Mouse (Mus musculus): ENCODE results near the gene Usp36.

Usp36 gene

DNA sequence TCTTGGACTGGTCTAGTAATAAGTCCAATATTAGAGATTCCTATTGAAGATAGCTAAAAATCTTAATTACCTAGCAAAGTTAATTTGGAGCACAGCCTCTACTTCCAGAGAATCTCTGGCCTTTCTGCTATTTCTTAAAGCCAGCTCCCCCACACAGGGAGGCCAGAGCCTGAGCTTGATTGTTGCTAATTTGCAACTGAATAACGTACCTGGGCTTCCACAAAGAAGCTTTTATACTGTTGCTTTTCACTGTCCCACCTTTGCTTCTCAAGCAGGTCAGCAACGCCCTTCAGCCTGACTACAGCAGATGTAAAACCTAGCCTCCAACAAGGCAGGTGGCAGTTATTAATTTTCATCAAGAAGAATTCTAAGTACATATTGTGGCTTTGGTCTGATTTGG is 17.9 kb upstream of the Usp36 start:
- in situ Hi-C loops (cut with MboI, MseI) = loop anchor here in 1 of 2 experiments (25.0 kb wide), 1 partner anchor 429 kb away; no protein-coding TSS in a partner anchor

DNA sequence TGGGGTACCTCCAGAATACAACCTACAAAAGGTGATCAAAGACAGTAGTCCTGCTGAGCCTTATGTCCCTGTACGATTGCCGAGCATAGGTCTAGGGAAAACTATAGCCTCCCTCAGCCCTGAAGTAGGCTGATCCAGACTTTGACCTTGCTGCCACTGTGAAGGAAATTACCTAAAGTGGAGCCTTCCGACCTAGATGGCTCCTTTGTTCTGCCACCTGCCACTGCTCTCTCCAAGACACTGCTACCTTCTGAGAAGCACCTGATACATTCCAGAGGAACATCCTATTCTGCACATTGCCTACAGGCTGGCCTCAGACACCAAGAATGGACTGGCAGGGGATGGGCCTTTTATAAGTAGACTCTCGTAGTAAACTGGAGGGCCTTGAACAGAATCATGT is 13.9 kb upstream of the Usp36 start:
- in situ Hi-C loops (cut with MboI, MseI) = loop anchor here in 1 of 2 experiments (25.0 kb wide), 1 partner anchor 433 kb away; no protein-coding TSS in a partner anchor

DNA sequence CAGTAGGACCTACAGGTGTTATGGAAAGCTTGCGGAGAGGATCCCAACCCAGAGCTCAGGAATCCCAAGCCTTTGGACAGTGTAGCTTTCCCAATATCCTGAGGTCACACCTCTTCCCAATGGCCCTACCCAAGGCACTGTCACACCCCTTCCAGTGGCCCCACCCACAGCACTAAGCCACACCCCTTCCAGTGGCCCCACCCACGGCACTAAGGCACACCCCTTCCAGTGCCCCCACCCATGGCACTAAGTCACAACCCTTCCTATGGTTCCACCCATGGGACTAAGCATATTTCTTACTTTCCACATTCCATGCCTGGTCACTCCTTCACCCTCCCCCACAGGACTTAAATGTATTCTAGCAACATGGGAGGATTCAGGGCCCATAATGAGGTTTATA is 8.8 kb upstream of the Usp36 start:
- in situ Hi-C loops (cut with MboI, MseI) = no loop called here

DNA sequence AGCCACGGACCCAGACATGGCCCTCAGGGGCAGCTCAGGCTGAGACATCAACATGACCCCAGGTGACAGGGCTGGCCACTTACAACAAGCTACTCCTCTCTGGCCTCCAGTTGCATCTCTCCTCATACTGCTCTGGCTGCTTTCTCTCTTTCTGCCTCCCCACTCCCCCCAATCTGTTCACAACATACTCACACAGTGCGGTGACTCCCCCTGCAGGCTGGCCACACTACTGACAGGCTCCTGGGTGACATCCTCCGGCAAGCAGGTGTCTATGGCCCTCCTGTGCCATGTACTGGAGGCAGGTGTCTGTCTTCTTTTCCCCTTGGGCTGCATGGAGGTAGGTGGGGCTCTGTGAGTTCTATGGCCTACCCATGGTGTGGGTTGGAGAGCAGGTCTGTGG is 7.9 kb upstream of the Usp36 start:
- in situ Hi-C loops (cut with MboI, MseI) = no loop called here

DNA sequence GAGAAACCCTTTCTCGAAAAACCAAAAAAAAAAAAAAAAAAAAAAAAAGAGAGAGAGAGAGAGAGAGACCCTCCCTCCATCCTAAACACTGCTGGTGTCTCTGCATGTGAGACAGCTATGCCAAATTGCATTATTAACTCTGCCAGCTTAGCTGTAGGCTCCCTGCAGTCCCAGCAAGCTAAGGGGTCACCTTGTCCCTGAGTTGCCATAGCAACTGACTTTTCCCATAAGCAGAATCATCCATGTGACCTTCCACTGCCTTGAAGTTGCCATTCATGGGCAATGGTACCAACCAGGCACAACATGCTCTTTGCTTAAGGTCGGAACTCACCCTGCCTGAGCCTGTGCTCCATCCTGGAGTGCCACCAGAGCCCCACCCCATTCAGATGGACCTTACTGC is 5.0 kb upstream of the Usp36 start:
- in situ Hi-C loops (cut with MboI, MseI) = no loop called here

DNA sequence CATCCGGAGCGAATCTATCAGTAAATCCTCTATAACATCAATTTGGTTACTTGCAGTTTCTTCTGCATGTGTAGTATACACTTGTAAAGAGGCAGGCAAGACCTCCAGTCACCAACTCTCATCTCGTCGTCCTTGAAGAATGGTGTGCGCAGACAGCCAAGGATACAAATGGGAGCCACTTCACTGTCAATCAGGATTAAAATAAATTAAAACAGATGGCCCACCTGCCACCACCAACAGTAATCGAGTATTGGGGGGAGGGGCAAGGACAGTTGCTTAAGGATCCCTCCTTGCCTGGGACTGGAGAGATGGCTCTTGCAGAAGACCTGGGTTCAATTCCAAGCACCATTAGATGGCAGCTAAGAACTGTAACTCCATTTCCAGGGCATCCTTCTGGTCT is 2.6 kb upstream of the Usp36 start:
- in situ Hi-C loops (cut with MboI, MseI) = no loop called here

DNA sequence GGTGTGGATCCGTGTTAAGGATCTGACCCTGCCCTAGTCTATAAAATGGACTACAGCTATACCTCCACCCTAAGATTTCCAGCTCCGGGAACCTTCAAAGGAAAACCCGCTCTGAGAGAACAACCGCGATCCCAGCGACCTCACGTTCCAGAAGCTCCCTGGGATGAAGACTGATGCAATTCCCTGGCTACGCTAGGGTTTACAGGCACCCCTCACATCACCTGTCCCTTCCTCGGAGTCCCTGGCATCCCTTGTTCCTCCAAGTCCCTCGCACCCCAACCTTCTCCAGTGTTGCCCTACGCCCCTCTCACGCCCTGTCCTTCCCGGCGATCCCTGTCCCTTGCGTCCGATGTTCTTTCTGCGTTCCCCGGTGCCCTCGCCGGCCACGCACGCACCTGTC is 482 bp downstream of the Usp36 start:
- in situ Hi-C loops (cut with MboI, MseI) = no loop called here

DNA sequence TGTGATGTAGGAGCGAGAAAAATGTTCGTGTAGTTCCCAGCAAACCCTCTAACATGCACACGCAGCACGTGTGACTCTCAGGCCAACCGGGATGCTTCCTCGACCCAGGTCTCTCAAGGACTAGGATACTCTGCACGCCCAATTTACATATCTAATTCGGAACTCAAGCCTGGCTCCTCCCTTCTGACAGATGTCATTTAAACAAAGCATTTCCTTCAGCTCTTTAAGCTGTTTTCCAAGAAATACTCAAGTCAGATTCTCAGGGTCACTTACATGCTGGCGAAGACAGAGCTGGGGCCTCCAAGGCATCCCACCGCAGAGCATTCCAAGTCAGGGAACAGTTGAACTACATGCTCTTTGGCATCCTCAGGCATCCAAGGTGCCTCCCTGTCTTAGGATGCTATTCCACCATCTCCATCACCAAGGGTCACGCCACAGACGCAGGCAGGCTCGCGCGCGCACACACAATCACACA is 970 bp downstream of the Usp36 start:
- in situ Hi-C loops (cut with MboI, MseI) = no loop called here

DNA sequence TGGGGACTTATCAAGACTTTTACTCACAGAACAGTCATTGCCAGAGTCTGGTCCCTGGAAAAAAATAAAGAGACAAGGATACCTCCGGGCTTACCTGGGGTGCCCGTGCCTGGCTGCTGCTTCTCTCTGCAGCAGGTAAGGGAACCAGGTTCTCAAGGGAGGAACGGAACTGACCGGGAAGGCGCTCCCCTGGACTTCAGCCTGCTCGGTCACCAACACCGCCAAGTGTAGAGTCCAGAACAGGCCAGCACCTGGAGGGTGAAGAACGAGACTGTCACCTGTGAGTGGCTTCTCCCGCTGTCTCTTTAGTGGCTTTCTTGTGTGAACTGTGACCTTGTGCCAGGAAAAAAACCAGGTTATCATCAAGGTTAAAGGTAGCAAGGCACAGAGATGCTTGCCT is 2.5 kb downstream of the Usp36 start:
- in situ Hi-C loops (cut with MboI, MseI) = no loop called here

DNA sequence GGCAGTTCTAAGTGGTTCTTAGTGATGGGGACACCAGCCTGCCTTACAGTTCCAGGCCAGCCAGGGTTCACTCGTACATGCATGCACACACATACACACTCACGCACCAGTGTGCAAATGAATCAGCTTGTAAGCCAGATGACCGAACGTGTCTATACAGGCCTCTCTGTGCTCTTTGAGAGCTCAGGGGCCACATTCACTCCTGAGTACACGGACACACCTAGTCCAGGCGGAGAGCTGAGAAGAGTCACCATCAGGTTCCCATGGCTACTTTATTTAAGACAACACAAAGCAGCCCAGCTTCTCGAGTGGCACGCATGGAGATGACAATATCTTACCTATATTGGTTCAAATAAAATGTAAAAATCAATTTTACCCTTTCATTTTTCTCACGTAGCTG is 3.6 kb downstream of the Usp36 start:
- in situ Hi-C loops (cut with MboI, MseI) = no loop called here

DNA sequence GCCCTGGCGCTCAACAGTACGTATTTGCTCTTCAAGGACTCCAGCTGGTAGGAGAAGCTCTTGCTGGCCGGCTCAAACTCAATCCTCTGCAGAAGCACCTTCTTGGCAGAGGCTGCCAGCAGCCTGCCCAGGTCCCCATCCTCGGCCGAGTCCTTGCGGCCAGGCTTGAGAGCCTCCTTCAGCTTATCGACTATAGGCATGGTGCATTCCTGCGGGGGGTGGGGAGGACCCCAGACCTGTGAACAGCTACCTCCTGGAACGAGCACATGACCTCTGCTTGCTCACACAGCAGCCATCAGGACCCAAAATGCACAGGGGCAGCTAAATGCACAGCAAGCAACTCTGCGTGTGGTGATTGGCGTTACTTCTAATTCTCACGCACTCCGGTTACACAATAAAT is 4.3 kb downstream of the Usp36 start:
- in situ Hi-C loops (cut with MboI, MseI) = no loop called here

DNA sequence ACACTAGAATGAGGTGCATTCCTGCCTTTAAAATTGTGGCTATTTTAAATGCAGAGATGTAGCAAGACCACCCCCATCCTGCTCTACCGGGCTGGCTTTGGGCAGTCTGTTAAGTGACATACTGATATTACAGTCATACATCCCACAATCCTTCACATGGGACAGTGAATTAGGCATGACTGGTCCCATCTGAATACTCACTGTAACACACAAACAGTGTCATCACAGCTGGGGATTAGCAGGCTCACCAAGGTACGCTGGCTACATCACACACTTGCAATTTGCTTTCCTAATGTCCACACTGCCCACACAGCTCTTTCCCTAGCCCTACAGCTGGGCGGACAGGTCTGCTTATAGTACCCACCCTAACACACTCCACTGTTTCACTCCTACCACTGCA is 9.8 kb downstream of the Usp36 start:
- in situ Hi-C loops (cut with MboI, MseI) = no loop called here

DNA sequence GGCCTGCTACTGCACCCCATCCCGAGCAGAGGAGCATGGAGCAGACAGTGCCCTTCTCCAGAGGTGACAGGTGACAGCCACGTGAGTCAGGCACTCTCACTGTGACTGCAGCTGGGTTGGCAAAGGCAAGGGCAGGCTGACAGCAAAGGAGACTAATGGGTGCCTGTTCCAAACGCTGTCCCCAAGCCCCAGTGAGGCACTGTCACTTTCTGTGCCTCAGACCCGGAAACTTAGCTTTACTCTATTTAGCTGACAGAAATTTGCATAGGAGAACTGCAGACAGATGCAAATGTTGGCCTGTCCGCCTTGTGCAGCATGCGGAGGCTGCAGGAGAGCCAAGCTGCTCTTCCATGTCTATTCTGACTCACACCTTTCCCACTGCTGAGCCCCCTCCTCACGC is 13.7 kb downstream of the Usp36 start:
- in situ Hi-C loops (cut with MboI, MseI) = no loop called here

DNA sequence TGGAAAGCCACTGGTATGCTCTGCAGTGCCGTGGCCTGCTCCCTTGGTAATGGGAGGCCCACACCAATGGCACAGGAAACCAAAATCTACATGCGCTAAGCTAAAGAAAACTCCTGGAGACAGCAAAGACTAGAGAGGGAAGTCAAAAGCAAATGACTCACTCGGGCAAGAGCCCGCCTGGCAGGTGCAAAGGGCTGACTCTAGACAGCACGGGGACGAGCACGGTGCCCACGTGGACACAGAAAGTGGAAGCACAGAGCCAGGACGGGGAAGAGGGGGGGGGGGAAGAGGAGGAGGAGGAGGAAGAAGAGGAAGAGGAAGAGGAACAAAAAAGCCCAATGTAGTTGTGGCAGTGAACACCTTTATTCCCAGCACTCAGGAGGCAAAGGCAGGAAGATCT is 15.0 kb downstream of the Usp36 start:
- in situ Hi-C loops (cut with MboI, MseI) = no loop called here

DNA sequence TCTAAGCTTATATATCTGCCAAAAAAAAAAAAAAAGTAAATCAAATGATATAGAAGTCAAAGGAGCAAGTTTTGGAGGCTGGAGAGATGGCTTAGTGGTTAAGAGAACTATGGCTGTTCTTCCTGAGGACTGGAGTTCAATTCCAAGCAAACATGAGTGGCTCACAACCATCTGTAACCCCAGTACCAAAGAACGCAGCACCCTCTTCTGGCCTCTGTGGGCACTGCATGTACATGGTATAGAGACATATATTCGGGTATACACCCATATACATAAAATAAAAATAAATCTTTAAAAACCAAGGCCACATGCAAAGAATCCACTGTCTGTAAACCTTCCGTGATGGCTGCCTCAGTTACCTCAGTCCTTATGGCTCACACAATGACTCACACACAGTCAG is 20.2 kb downstream of the Usp36 start:
- in situ Hi-C loops (cut with MboI, MseI) = no loop called here

DNA sequence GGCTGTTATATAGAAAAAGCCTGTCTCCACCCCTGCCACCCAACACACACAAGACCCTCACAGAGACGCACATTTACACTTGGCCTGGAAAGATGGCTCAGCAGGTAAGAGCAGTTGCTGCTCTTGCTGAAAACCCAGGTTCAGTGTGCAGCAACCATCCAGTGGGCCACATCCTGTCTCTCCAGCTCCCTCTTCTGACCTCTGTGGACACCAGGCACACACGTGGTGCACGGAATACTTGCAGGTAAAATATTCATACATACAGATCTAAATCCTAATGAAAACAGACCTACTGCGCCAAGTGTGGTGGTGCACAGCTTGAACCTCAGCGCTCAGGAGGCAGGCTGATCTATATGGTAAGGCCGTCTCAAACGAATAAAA is 23.4 kb downstream of the Usp36 start:
- in situ Hi-C loops (cut with MboI, MseI) = no loop called here

DNA sequence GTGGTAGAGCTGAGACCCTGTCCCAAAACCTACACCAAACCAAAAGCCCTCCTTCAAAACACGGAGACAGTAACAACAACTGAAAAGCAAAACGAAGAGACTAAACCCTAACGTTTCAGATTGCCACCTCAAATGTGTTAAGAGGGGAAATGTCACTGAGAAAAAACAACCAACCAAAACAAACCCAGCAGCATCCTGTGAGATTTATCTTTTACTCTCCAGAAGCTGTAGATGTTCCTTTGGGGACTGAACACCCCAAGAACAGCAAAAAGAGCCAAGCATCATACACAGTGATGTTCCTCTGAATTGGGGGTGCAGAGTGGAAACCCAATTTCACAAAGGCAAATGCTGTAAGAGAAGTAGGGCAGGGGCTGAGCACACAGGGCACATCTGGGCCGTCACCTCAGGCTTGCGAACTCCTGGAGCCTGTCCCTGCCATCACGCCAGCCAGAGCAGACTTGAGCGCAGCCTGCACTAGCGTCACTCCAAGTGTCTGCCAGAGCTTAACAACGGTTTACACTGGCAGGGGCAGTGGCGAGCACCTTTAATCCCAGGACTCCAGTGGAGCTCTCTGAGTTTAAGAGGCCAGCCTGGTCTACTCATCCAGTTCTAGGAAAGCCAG is 23.9 kb downstream of the Usp36 start:
- in situ Hi-C loops (cut with MboI, MseI) = no loop called here

DNA sequence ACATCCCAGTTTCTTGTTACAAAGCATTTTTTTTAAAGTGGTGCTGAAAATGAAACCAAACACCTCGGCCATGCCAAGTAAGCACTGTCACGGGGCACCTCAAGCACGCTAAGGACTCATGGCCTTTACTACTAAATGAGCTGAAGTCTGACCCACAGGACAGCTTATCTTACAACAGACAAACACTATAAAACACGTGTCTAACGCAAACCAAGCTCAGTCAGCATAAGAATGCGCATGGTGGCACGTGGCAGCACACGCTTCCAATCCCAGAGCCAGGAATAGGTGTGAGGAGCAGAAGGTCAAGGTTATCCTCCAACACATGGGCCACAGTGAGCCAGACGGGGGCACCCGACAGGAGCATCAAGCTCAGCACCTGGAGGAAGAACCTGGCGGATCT is 24.4 kb downstream of the Usp36 start:
- in situ Hi-C loops (cut with MboI, MseI) = no loop called here

DNA sequence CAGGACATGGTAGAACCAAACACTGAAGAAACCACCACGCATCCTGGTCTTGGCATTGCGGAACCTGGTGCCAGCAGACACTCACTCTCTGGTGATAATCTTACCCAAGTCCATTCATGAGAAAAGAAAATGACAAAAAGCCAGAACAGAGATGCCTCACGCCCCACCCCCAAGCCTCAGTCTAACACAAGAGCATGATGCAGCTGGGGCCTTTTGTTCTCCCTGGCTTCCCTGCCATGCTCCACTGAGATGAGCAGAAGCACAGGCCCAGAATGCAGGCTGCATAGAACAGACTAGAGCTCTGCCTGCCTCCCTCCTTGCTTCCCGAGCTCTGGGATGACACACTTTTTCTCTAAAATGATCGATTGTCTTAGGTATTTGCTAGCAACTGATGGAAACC is 26.9 kb downstream of the Usp36 start:
- in situ Hi-C loops (cut with MboI, MseI) = no loop called here

DNA sequence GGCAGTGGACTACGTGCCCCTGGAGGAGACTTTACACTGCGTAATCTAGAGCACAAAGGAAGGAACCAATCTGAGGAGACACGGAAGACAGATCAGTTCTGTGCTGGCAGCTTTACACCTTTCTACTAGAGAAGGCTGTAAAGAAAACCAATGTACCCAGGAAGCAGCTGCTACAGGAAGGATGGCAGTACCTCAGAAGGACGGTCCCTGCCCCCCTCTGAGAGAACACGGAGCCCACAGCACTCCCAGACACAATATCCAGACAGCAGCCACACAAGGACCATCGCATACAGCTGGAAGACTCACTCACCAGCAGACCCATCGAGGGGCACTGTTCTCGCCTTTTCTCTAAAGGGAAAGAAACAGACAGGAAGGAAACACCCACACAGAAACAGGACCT is 30.0 kb downstream of the Usp36 start:
- in situ Hi-C loops (cut with MboI, MseI) = no loop called here

DNA sequence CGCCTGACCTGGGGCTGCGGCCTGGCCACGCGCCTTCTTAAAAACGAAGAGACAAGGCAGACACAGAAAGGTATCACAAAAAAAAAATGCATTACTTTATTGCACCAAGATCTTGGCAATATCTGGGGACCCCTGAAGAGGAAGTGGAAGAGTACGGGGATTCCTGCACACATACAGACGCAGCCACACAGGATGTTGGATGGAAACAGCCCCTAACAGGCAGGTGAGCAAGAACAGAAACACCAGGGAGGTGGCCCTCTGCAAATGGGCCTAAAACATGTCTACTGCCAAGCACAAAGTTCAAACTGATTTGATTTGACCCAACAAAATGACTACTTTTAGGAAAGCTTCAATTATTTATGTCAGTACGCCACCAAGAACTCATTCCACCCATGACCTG is 30.5 kb downstream of the Usp36 start:
- in situ Hi-C loops (cut with MboI, MseI) = no loop called here

DNA sequence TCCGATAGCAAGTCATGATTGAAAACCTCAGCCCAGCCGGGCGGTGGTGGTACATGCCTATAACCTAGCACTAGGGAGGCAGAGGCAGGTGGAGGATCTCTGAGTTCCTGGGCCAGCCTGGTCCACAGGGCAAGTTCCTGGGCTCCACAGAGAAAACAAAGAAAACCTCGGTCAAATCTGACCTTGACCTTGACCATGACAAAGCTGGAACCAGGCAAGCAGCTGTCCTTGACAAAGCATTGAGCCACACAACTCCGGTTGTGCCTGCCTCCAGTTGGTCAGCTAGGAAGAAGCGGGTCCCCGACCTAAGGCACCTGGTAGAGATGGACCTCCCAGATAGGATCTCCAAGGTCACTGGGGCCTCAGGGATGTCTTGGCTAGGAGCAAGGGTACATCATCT is 33.7 kb downstream of the Usp36 start:
- in situ Hi-C loops (cut with MboI, MseI) = no loop called here

DNA sequence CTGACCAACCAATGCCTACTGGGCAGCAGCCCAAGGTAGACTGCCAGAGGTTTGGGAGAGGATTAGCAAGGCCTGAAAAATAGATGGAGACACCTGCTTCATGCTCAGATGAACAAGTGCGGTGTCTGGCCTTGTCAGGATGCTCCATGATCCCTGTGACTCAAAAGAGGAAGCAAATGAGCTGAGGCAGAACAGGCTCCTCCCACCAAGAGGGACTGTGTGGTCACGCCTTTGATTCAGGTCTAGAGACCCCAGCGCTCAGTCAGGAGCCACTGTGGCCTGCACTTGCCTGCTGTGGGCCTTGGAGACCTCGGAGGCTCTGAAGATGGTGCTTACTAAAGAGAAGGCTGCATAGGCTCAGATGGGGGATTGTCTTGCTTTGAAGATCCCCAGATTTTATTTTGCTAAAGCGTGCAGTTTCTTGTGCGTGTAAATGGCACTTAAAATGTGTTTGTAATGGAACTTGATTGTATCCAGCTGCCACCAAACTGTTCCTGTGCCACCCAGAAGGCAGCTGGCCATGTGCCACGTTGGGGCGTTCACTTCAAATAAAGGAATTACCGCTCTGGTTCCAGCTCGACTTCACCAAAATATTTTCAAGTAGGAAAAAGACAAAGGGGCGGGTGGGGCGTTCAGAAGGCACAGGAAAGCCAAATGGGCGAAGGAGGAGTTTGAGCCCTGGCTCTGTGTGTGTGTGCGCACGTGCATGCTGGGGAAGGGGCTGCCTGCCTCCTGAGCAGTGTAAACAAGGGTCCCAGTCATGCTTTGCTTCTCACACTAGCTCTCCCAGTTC is 35.7 kb downstream of the Usp36 start:
- in situ Hi-C loops (cut with MboI, MseI) = no loop called here
